Mouse (Mus musculus) lung, postnatal 14 days (tissue): Measurements from ENCODE around the gene Prickle2.
A peak's percentile ranks its signal among the peaks of the same experiment; 100 is the strongest.

Source experiments
- DNase-seq: peaks from one replicate; pipeline ENCODE4 v3.0.0; 2021

Gene Prickle2

GRCm38 (mm10) chr6:92665530-92665989 lies 40.4 kb downstream of the Prickle2 start:
- DNase-seq: peak; percentile 84

- no peak for DNase-seq
Observed at GRCm38 (mm10) chr6:92663885-92664284, 42.1 kb downstream of the Prickle2 start.

- no peak for DNase-seq
Observed at GRCm38 (mm10) chr6:92663433-92663832, 42.5 kb downstream of the Prickle2 start.

GRCm38 (mm10) chr6:92649063-92649462 lies 56.9 kb downstream of the Prickle2 start:
- DNase-seq: no peak

- no peak for DNase-seq
Observed at GRCm38 (mm10) chr6:92648571-92648970, 57.4 kb downstream of the Prickle2 start.

GRCm38 (mm10) chr6:92642929-92643328 lies 63.0 kb downstream of the Prickle2 start:
- no peak for DNase-seq

GRCm38 (mm10) chr6:92641956-92642355 lies 64.0 kb downstream of the Prickle2 start:
- no peak for DNase-seq

- DNase-seq: no peak
Observed at GRCm38 (mm10) chr6:92640896-92641295, 65.1 kb downstream of the Prickle2 start.

- DNase-seq: no peak
Observed at GRCm38 (mm10) chr6:92636431-92636830, 69.5 kb downstream of the Prickle2 start.

GRCm38 (mm10) chr6:92634876-92635468 lies 71.0 kb downstream of the Prickle2 start:
- DNase-seq: no peak

- peak; percentile 14 for DNase-seq
Observed at GRCm38 (mm10) chr6:92630991-92631390, 75.0 kb downstream of the Prickle2 start.

- DNase-seq: no peak
Observed at GRCm38 (mm10) chr6:92627711-92628110, 78.2 kb downstream of the Prickle2 start.

GRCm38 (mm10) chr6:92627048-92627617 lies 78.8 kb downstream of the Prickle2 start:
- no peak for DNase-seq

GRCm38 (mm10) chr6:92625923-92626322 lies 80.0 kb downstream of the Prickle2 start:
- DNase-seq: no peak

- DNase-seq: no peak
Observed at GRCm38 (mm10) chr6:92624306-92624705, 81.6 kb downstream of the Prickle2 start.

GRCm38 (mm10) chr6:92617183-92617582 lies 88.8 kb downstream of the Prickle2 start:
- no peak for DNase-seq

GRCm38 (mm10) chr6:92614771-92615170 lies 91.2 kb downstream of the Prickle2 start:
- no peak for DNase-seq

GRCm38 (mm10) chr6:92612151-92612769 lies 93.7 kb downstream of the Prickle2 start:
- no peak for DNase-seq

- no peak for DNase-seq
Observed at GRCm38 (mm10) chr6:92609682-92610235, 96.2 kb downstream of the Prickle2 start.

GRCm38 (mm10) chr6:92609078-92609477 lies 96.9 kb downstream of the Prickle2 start:
- no peak for DNase-seq

GRCm38 (mm10) chr6:92605156-92605555 lies 100.8 kb downstream of the Prickle2 start:
- DNase-seq: no peak

- no peak for DNase-seq
Observed at GRCm38 (mm10) chr6:92596340-92596739, 109.6 kb downstream of the Prickle2 start.

- no peak for DNase-seq
Observed at GRCm38 (mm10) chr6:92589381-92590065, 116.4 kb downstream of the Prickle2 start.
